Mouse (Mus musculus) spleen, adult 2 months (tissue): ENCODE measurements around the gene Endou.

Experiments
- CTCF ChIP-seq: fragments of 200-500 bp; IDR thresholded peaks from 2 replicates; pipeline ENCODE4 v1.5.1; 2011; ENCODE audit warnings: mild to moderate bottlenecking, inconsistent platforms; ENCODE audit not compliant: insufficient read depth, insufficient read length, insufficient replicate concordance; ENCODE audit errors: extremely low read depth
- POLR2A ChIP-seq: fragments of 200-500 bp; IDR thresholded peaks from 2 replicates; pipeline ENCODE4 v1.6.1; 2011; ENCODE audit warnings: low read depth, low read length, inconsistent platforms

DNA sequence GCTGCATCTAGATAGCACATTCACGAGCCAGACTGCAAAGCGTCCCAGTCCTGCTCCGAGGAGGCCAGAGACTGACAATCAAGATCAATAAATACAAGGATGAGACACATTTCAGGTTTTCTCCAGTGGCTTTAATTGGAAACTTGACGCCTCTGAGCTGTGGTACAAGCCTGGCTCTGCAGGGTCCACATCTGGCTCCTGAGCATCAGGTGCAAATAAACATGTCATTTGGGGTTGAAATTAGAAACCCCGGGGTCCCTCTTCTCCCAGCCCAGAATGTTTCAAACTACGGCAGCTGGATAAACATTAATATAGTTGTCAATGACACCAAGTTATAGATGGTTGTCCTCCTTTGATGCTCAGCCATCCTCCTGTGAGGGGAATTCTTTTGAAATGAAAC, 20.2 kb downstream of the Endou start:
- no peak for TF ChIP-seq CTCF
- no peak for TF ChIP-seq POLR2A
